Mouse (Mus musculus) heart, embryonic 14.5 days (tissue): ENCODE measurements around the gene Klhdc8a. TPM values are rescaled to one million over a fixed set of nuclear protein-coding genes. Genes with fewer than 3 reads are reported as not detected.

ENCODE experiments used
- ATAC-seq: fragments of 200-750 bp; cut with Nextera tagmentation; 2 replicates; pipeline ENCODE4 v1.8.0; 2017; ENCODE audit warnings: low read depth, moderate TSS enrichment; ENCODE audit not compliant: insufficient number of reproducible peaks, insufficient read depth, low FRiP score
- H3K27ac ChIP-seq, 2 experiments: fragments of 200-500 bp in 1 of 2; fragments of 300-500 bp in 1 of 2; sonication (generic) in 1 of 2; replicated peaks in 1 of 2; 2 replicates each; pipeline ENCODE4 v1.5.1; 2012 to 2014; ENCODE audit warnings: low read depth in 2 of 2, low read length in 2 of 2, control low read depth in 1 of 2, mild to moderate bottlenecking in 1 of 2, mixed read lengths in 1 of 2; ENCODE audit not compliant: control insufficient read depth in 1 of 2, insufficient read depth in 1 of 2
- H3K27me3 ChIP-seq: fragments of 300-500 bp; sonication (generic); 2 replicates; pipeline ENCODE4 v1.6.1; 2014; ENCODE audit warnings: mild to moderate bottlenecking, low read length, control low read depth; ENCODE audit not compliant: control insufficient read depth, insufficient read depth
- H3K36me3 ChIP-seq: fragments of 300-500 bp; sonication (generic); 2 replicates; pipeline ENCODE4 v1.6.1; 2014; ENCODE audit warnings: mild to moderate bottlenecking, control low read depth, low read length, mixed read lengths; ENCODE audit not compliant: control insufficient read depth, insufficient read depth
- H3K4me1 ChIP-seq, 2 experiments: fragments of 200-500 bp in 1 of 2; fragments of 300-500 bp in 1 of 2; sonication (generic) in 1 of 2; 2 replicates each; pipeline ENCODE4 v1.6.1; 2012 to 2014; ENCODE audit warnings: low read length in 2 of 2, control low read depth in 1 of 2, mixed read lengths in 1 of 2; ENCODE audit not compliant: control insufficient read depth in 2 of 2, insufficient read depth in 2 of 2
- H3K4me2 ChIP-seq: fragments of 300-500 bp; sonication (generic); 2 replicates; pipeline ENCODE4 v1.6.1; 2014; ENCODE audit warnings: mild to moderate bottlenecking, low read length
- H3K4me3 ChIP-seq, 2 experiments: fragments of 200-500 bp in 1 of 2; fragments of 300-500 bp in 1 of 2; sonication (generic) in 1 of 2; 2 replicates each; pipeline ENCODE4 v1.5.1; 2012 to 2014; ENCODE audit warnings: low read length in 2 of 2, mild to moderate bottlenecking in 2 of 2, control low read depth in 1 of 2, low read depth in 1 of 2, moderate library complexity in 1 of 2; ENCODE audit not compliant: control insufficient read depth in 1 of 2, insufficient read depth in 1 of 2
- H3K9ac ChIP-seq: fragments of 300-500 bp; sonication (generic); 2 replicates; pipeline ENCODE4 v1.6.1; 2014; ENCODE audit warnings: mild to moderate bottlenecking, low read length
- H3K9me3 ChIP-seq: fragments of 300-500 bp; sonication (generic); 2 replicates; pipeline ENCODE4 v1.6.1; 2016; ENCODE audit warnings: low read length, control low read depth; ENCODE audit not compliant: control insufficient read depth
- WGBS: fragments of 180-500 bp; shearing (Covaris S2); extraction: QIAGEN DNeasy Blood & Tissue Kit; methylation state at CpG from one replicate; pipeline ENCODE4 v1.1.7; 2014; 5-methylcytosine and 5-hydroxymethylcytosine counted together
- polyA plus RNA-seq: library from polyadenylated mRNA; unstranded; fragments of >200 nt; fragmentation: Nextera tagmentation; extraction: Ambion mirVana; gene quantifications from 2 replicates; pipeline ENCODE4 v1.2.1, GENCODE M21; 2014

Klhdc8a gene
- polyA plus RNA-seq, 1 experiment from 2014 or later = 1.5 TPM

GRCm38 (mm10) chr1:132354234-132354633, 55.8 kb downstream of the Klhdc8a start:
- WGBS = 77% methylated on average over 9 of the region's 9 CpGs
- no peak overlapping the region for H3K4me2 ChIP-seq
- no peak for ATAC-seq
- no peak overlapping the region for H3K9ac ChIP-seq
- no peaks in the 10 kb centered on the region for H3K27me3 ChIP-seq
- H3K4me1 ChIP-seq = peaks cover 12 to 17% of the 10 kb centered on the region in 2 experiments
- 0 out of 2 replicates have a peak, but pooled peaks cover 6% of the 10 kb centered on the region for H3K9me3 ChIP-seq
- H3K27ac ChIP-seq = no peak overlapping the region
- peaks cover 30% of the 10 kb centered on the region for H3K36me3 ChIP-seq
- H3K4me3 ChIP-seq = no peak overlapping the region

- Histone ChIP-seq H3K27me3 (no peaks in the 10 kb centered on the region), H3K27ac (no peak overlapping the region), H3K36me3 (peaks cover 39% of the 10 kb centered on the region), H3K4me3 (no peak overlapping the region), H3K9ac (no peak overlapping the region), H3K4me2 (no peak overlapping the region), H3K4me1 (peaks cover 12 to 17% of the 10 kb centered on the region in 2 experiments), H3K9me3 (0 out of 2 replicates have a peak, but pooled peaks cover 6% of the 10 kb centered on the region)
- no peak for ATAC-seq
- 47% methylated on average over 6 of the region's 6 CpGs for WGBS
Measured at GRCm38 (mm10) chr1:132355162-132355601, 56.8 kb downstream of the Klhdc8a start.

- Histone ChIP-seq H3K4me2 (no peak overlapping the region), H3K9me3 (0 out of 2 replicates have a peak, but pooled peaks cover 3% of the 10 kb centered on the region), H3K4me1 (peaks cover 12 to 17% of the 10 kb centered on the region in 2 experiments), H3K27ac (no peak overlapping the region), H3K27me3 (no peaks in the 10 kb centered on the region), H3K9ac (no peak overlapping the region), H3K4me3 (no peak overlapping the region), H3K36me3 (peaks cover 46% of the 10 kb centered on the region)
- WGBS = 2% methylated on average over 3 of the region's 3 CpGs
- peak; percentile 48 for ATAC-seq
Measured at GRCm38 (mm10) chr1:132355841-132356242, 57.4 kb downstream of the Klhdc8a start.

GRCm38 (mm10) chr1:132356841-132357240, 58.4 kb downstream of the Klhdc8a start:
- Histone ChIP-seq H3K9me3 (no peaks in the 10 kb centered on the region), H3K27ac (0 out of 4 replicates have a peak overlapping the region, but pooled peaks of 1 of the 2 experiments have one; percentile 3), H3K36me3 (peaks cover 54% of the 10 kb centered on the region), H3K4me1 (peaks cover 14 to 20% of the 10 kb centered on the region in 2 experiments), H3K4me2 (no peak overlapping the region), H3K27me3 (no peaks in the 10 kb centered on the region), H3K9ac (no peak overlapping the region), H3K4me3 (no peak overlapping the region)
- WGBS = 50% methylated on average over 1 of the region's 1 CpGs
- ATAC-seq = no peak

Other genes starting within 250 kb of the Klhdc8a start
- 12.6 and 13.3 TPM in 2 replicates for gene Mfsd4a, start 230.6 kb upstream of the Klhdc8a start, polyA plus RNA-seq
- gene Cdk18, start 158.9 kb upstream of the Klhdc8a start, polyA plus RNA-seq = 2.7 and 2.9 TPM in 2 replicates
- not detected in 2 replicates for gene Lemd1, start 107.2 kb upstream of the Klhdc8a start, polyA plus RNA-seq
- gene AC124108.1, start 107.2 kb upstream of the Klhdc8a start, polyA plus RNA-seq = not detected in 2 replicates
- gene Gm10188, start 68.9 kb upstream of the Klhdc8a start, polyA plus RNA-seq = not detected in 2 replicates
- gene Nuak2, start 17.5 kb downstream of the Klhdc8a start, polyA plus RNA-seq = 1.5 and 2.2 TPM in 2 replicates
- 8.1 and 10.1 TPM in 2 replicates for gene Tmcc2, start 92.7 kb downstream of the Klhdc8a start, polyA plus RNA-seq
- 11.4 and 12.2 TPM in 2 replicates for gene Dstyk, start 118.9 kb downstream of the Klhdc8a start, polyA plus RNA-seq
- 27.3 and 27.7 TPM in 2 replicates for gene Rbbp5, start 178.7 kb downstream of the Klhdc8a start, polyA plus RNA-seq
- gene Tmem81, start 207.6 kb downstream of the Klhdc8a start, polyA plus RNA-seq = 0.78 and 1.1 TPM in 2 replicates
- gene Cntn2, start 244.6 kb downstream of the Klhdc8a start, polyA plus RNA-seq = 0.05 and 0.11 TPM in 2 replicates